Mouse (Mus musculus) urinary bladder, postnatal 25 days (tissue): ENCODE results near the gene Ptpn13.
A peak's percentile ranks its signal among the peaks of the same experiment; 100 is the strongest.

Experiments used
- DNase-seq: peaks from one replicate; pipeline ENCODE4 v3.0.0; 2022; ENCODE audit warnings: low spot score

The Ptpn13 gene

GRCm38 (mm10) chr5:103424678-103425319, at the start of gene Ptpn13:
TSS of gene Ptpn13 (plus strand) at chr5:103425192.
- peak; percentile 93 for DNase-seq

- no peak for DNase-seq
These were observed 49.8 kb upstream of the Ptpn13 start for GRCm38 (mm10) chr5:103375226-103375625.

- DNase-seq = no peak
These were observed 48.4 kb upstream of the Ptpn13 start for GRCm38 (mm10) chr5:103376354-103377295.

GRCm38 (mm10) chr5:103377493-103378130, 47.4 kb upstream of the Ptpn13 start:
- DNase-seq = no peak

- no peak for DNase-seq
These were observed 44.0 kb upstream of the Ptpn13 start for GRCm38 (mm10) chr5:103380785-103381527.

GRCm38 (mm10) chr5:103382951-103383350, 42.0 kb upstream of the Ptpn13 start:
- no peak for DNase-seq

- DNase-seq = no peak
These were observed 41.0 kb upstream of the Ptpn13 start for GRCm38 (mm10) chr5:103384021-103384420.

GRCm38 (mm10) chr5:103387540-103388026, 37.4 kb upstream of the Ptpn13 start:
- DNase-seq = no peak

GRCm38 (mm10) chr5:103389415-103389814, 35.6 kb upstream of the Ptpn13 start:
- DNase-seq = no peak

- no peak for DNase-seq
These were observed 31.8 kb upstream of the Ptpn13 start for GRCm38 (mm10) chr5:103393220-103393619.

- no peak for DNase-seq
These were observed 31.2 kb upstream of the Ptpn13 start for GRCm38 (mm10) chr5:103393752-103394151.

GRCm38 (mm10) chr5:103395683-103396082, 29.3 kb upstream of the Ptpn13 start:
- no peak for DNase-seq

GRCm38 (mm10) chr5:103397429-103397828, 27.6 kb upstream of the Ptpn13 start:
- DNase-seq = no peak

GRCm38 (mm10) chr5:103404213-103404968, 20.6 kb upstream of the Ptpn13 start:
- no peak for DNase-seq

GRCm38 (mm10) chr5:103405921-103406320, 19.1 kb upstream of the Ptpn13 start:
- no peak for DNase-seq

GRCm38 (mm10) chr5:103412020-103412747, 12.8 kb upstream of the Ptpn13 start:
- DNase-seq = no peak

GRCm38 (mm10) chr5:103414542-103414941, 10.4 kb upstream of the Ptpn13 start:
- no peak for DNase-seq

- no peak for DNase-seq
These were observed 7.0 kb upstream of the Ptpn13 start for GRCm38 (mm10) chr5:103418009-103418408.

- no peak for DNase-seq
These were observed 6.1 kb upstream of the Ptpn13 start for GRCm38 (mm10) chr5:103418886-103419285.

- peak; percentile 47 for DNase-seq
These were observed 4.4 kb upstream of the Ptpn13 start for GRCm38 (mm10) chr5:103420568-103420967.
